Mouse (Mus musculus) E14TG2a.4 (cell line): Measurements from ENCODE around the gene Clock.

Experiments used
- CTCF ChIP-seq: conservative IDR thresholded peaks from 2 replicates; pipeline ENCODE4 v1.5.1; 2014; ENCODE audit warnings: low read length
- NANOG ChIP-seq: IDR thresholded peaks from 2 replicates; pipeline ENCODE4 v1.6.1; 2014; ENCODE audit warnings: borderline replicate concordance, low read length, mixed read lengths
- POU5F1 ChIP-seq: IDR thresholded peaks from 2 replicates; pipeline ENCODE4 v1.6.1; 2014; ENCODE audit warnings: low read length, borderline replicate concordance

GRCm38 (mm10) chr5:76340931-76341330 is 36.3 kb upstream of the Clock start:
- TF ChIP-seq CTCF (no peak), POU5F1 (no peak), NANOG (no peak)
